Mouse (Mus musculus): Measurements from ENCODE around the gene Hdac7. TPM values are rescaled to one million over a fixed set of nuclear protein-coding genes. Genes with fewer than 3 reads are reported as not detected.

Gene Hdac7
- total and polyA plus RNA-seq, 3 experiments = 23.7 to 61.8 (median 25.7) TPM

- Histone ChIP-seq H3K4me1 (ENCODE audit: control insufficient read depth, insufficient read depth, low read length) (peaks cover 52% of the 10 kb centered on the region), H3K27me3 (ENCODE audit: control insufficient read depth, insufficient read depth, low read length) (no peaks in the 10 kb centered on the region), H3K36me3 (ENCODE audit: control insufficient read depth, insufficient read depth, low read length) (peaks cover 20% of the 10 kb centered on the region), H3K9ac (ENCODE audit: low read depth, low read length) (peak overlapping the region; percentile 31), H3K79me2 (replicated peaks; ENCODE audit: control insufficient read depth, insufficient read depth, low read length) (peaks cover 11% of the 10 kb centered on the region), H3K27ac (peak overlapping the region; percentile 62), H3K4me3 (no peak overlapping the region)
- intact Hi-C loops (cut with DNase I) = no loop called here
- TF ChIP-seq CTCF (IDR thresholded peaks at IDR 0.05) (no peak), POLR2A (IDR thresholded peaks at IDR 0.05; ENCODE audit: insufficient read depth, low read depth, low read length) (no peak)
- peak in 1 of 2 experiments; percentile 40 for DNase-seq
- 13% methylated on average over 5 of the region's 5 CpGs for WGBS
Observed at GRCm38 (mm10) chr15:97814703-97815102, 29.6 kb downstream of the Hdac7 start.

- peaks cover 20% of the 10 kb centered on the region for H3K36me3 ChIP-seq (ENCODE audit: control insufficient read depth, insufficient read depth, low read length)
- intact Hi-C loops (cut with DNase I) = loop anchor here (1.0 kb wide), 1 partner anchor 11 kb away; no protein-coding TSS in a partner anchor
- H3K27ac ChIP-seq = peak overlapping the region; percentile 89
- no peak for TF ChIP-seq POLR2A (IDR thresholded peaks at IDR 0.05; ENCODE audit: insufficient read depth, low read depth, low read length)
- TF ChIP-seq EP300 (IDR thresholded peaks at IDR 0.05; ENCODE audit: insufficient read depth, low read depth, low read length) = no peak
- TF ChIP-seq CTCF (IDR thresholded peaks at IDR 0.05) = no peak
- peaks cover 48% of the 10 kb centered on the region for H3K4me1 ChIP-seq (ENCODE audit: control insufficient read depth, insufficient read depth, low read length)
- peak overlapping the region; percentile 2 for H3K9ac ChIP-seq (ENCODE audit: low read depth, low read length)
- H3K79me2 ChIP-seq (replicated peaks; ENCODE audit: control insufficient read depth, insufficient read depth, low read length) = peaks cover 8% of the 10 kb centered on the region
- WGBS = 28% methylated on average over 21 of the region's 21 CpGs
- H3K4me3 ChIP-seq = no peak overlapping the region
- DNase-seq = peak; percentile 73 to 81
- H3K27me3 ChIP-seq (ENCODE audit: control insufficient read depth, insufficient read depth, low read length) = no peaks in the 10 kb centered on the region
Observed at GRCm38 (mm10) chr15:97813452-97814204, 30.7 kb downstream of the Hdac7 start.

GRCm38 (mm10) chr15:97812875-97813274 lies 31.4 kb downstream of the Hdac7 start:
- peaks cover 20% of the 10 kb centered on the region for H3K36me3 ChIP-seq (ENCODE audit: control insufficient read depth, insufficient read depth, low read length)
- TF ChIP-seq POLR2A (IDR thresholded peaks at IDR 0.05; ENCODE audit: insufficient read depth, low read depth, low read length) = no peak
- TF ChIP-seq CTCF (IDR thresholded peaks at IDR 0.05) = no peak
- TF ChIP-seq EP300 (IDR thresholded peaks at IDR 0.05; ENCODE audit: insufficient read depth, low read depth, low read length) = no peak
- peaks cover 46% of the 10 kb centered on the region for H3K4me1 ChIP-seq (ENCODE audit: control insufficient read depth, insufficient read depth, low read length)
- peak overlapping the region; percentile 2; the same call in 1 of the 2 replicates for H3K9ac ChIP-seq (ENCODE audit: low read depth, low read length)
- DNase-seq = no peak
- intact Hi-C loops (cut with DNase I) = loop anchor here (1.0 kb wide), 1 partner anchor 11 kb away; no protein-coding TSS in a partner anchor
- peak overlapping the region; percentile 89 for H3K27ac ChIP-seq
- H3K4me3 ChIP-seq = no peak overlapping the region
- WGBS = 19% methylated on average over 7 of the region's 7 CpGs
- no peaks in the 10 kb centered on the region for H3K27me3 ChIP-seq (ENCODE audit: control insufficient read depth, insufficient read depth, low read length)
- H3K79me2 ChIP-seq (replicated peaks; ENCODE audit: control insufficient read depth, insufficient read depth, low read length) = peaks cover 6% of the 10 kb centered on the region

GRCm38 (mm10) chr15:97812126-97812525 lies 32.2 kb downstream of the Hdac7 start:
- intact Hi-C loops (cut with DNase I) = no loop called here
- TF ChIP-seq POLR2A (IDR thresholded peaks at IDR 0.05; ENCODE audit: insufficient read depth, low read depth, low read length) (peak; percentile 48; the same call in 1 of the 2 replicates), EP300 (IDR thresholded peaks at IDR 0.05; ENCODE audit: insufficient read depth, low read depth, low read length) (peak; percentile 97), CTCF (IDR thresholded peaks at IDR 0.05) (no peak)
- Histone ChIP-seq H3K4me3 (no peak overlapping the region), H3K4me1 (ENCODE audit: control insufficient read depth, insufficient read depth, low read length) (peaks cover 45% of the 10 kb centered on the region), H3K27me3 (ENCODE audit: control insufficient read depth, insufficient read depth, low read length) (no peaks in the 10 kb centered on the region), H3K9ac (ENCODE audit: low read depth, low read length) (peak overlapping the region; percentile 51), H3K27ac (peak overlapping the region; percentile 89), H3K79me2 (replicated peaks; ENCODE audit: control insufficient read depth, insufficient read depth, low read length) (peaks cover 6% of the 10 kb centered on the region), H3K36me3 (ENCODE audit: control insufficient read depth, insufficient read depth, low read length) (peaks cover 20% of the 10 kb centered on the region)
- WGBS = 19% methylated on average over 6 of the region's 6 CpGs
- peak; percentile 78 to 89 for DNase-seq

GRCm38 (mm10) chr15:97811307-97811706 lies 33.0 kb downstream of the Hdac7 start:
- no peaks in the 10 kb centered on the region for H3K27me3 ChIP-seq (ENCODE audit: control insufficient read depth, insufficient read depth, low read length)
- no peak for DNase-seq
- no peak overlapping the region for H3K4me3 ChIP-seq
- peaks cover 20% of the 10 kb centered on the region for H3K36me3 ChIP-seq (ENCODE audit: control insufficient read depth, insufficient read depth, low read length)
- TF ChIP-seq EP300 (IDR thresholded peaks at IDR 0.05; ENCODE audit: insufficient read depth, low read depth, low read length) (no peak), CTCF (IDR thresholded peaks at IDR 0.05) (no peak), POLR2A (IDR thresholded peaks at IDR 0.05; ENCODE audit: insufficient read depth, low read depth, low read length) (no peak)
- 72% methylated on average over 9 of the region's 9 CpGs for WGBS
- peaks cover 42% of the 10 kb centered on the region for H3K4me1 ChIP-seq (ENCODE audit: control insufficient read depth, insufficient read depth, low read length)
- H3K9ac ChIP-seq (ENCODE audit: low read depth, low read length) = no peak overlapping the region
- peaks cover 6% of the 10 kb centered on the region for H3K79me2 ChIP-seq (replicated peaks; ENCODE audit: control insufficient read depth, insufficient read depth, low read length)
- intact Hi-C loops (cut with DNase I) = loop anchor here (2.0 kb wide), 1 partner anchor 29 kb away; no protein-coding TSS in a partner anchor
- peak overlapping the region; percentile 89 for H3K27ac ChIP-seq

GRCm38 (mm10) chr15:97810399-97810798 lies 33.9 kb downstream of the Hdac7 start:
- H3K27me3 ChIP-seq (ENCODE audit: control insufficient read depth, insufficient read depth, low read length) = no peaks in the 10 kb centered on the region
- H3K9ac ChIP-seq (ENCODE audit: low read depth, low read length) = no peak overlapping the region
- peaks cover 6% of the 10 kb centered on the region for H3K79me2 ChIP-seq (replicated peaks; ENCODE audit: control insufficient read depth, insufficient read depth, low read length)
- DNase-seq = no peak
- H3K4me1 ChIP-seq (ENCODE audit: control insufficient read depth, insufficient read depth, low read length) = peaks cover 40% of the 10 kb centered on the region
- TF ChIP-seq POLR2A (IDR thresholded peaks at IDR 0.05; ENCODE audit: insufficient read depth, low read depth, low read length) = no peak
- no peak for TF ChIP-seq EP300 (IDR thresholded peaks at IDR 0.05; ENCODE audit: insufficient read depth, low read depth, low read length)
- TF ChIP-seq CTCF (IDR thresholded peaks at IDR 0.05) = no peak
- 82% methylated on average over 5 of the region's 5 CpGs for WGBS
- H3K4me3 ChIP-seq = no peak overlapping the region
- intact Hi-C loops (cut with DNase I) = loop anchor here (1.0 to 2.0 kb wide), 2 partner anchors 30 to 39 kb away; no protein-coding TSS in a partner anchor
- no peak overlapping the region for H3K27ac ChIP-seq
- peaks cover 16% of the 10 kb centered on the region for H3K36me3 ChIP-seq (ENCODE audit: control insufficient read depth, insufficient read depth, low read length)
